Comparison of ENCODE assay signal across 27 mouse cellular contexts in genomic region chr6:89687100-89687499, GRCm38 (mm10). TPM values are rescaled to one million over a fixed set of nuclear protein-coding genes. Genes with fewer than 3 reads are reported as not detected.
DNase-seq lines count a peak whose midpoint lies in the region; ATAC-seq lines count a peak whose summit lies in the region.
"Had no signal": no experiment of that assay in that cellular context is flagged by ENCODE, and none has a peak within 500 bp of the region (broad histone marks: within the 10 kb centered on the region; RNA-seq: fewer than 3 reads in every experiment).

No protein-coding gene starts in this region.

- peak; percentile 12 for DNase-seq in kidney, adult 9 months
- no peak for DNase-seq in kidney, postnatal 10 days
- DNase-seq in kidney, postnatal 25 days = no peak
- DNase-seq in MN1 (ENCODE audit: low spot score) = peak; percentile 43
- DNase-seq in mesoderm, embryonic 11.5 days (ENCODE audit: low read depth, low spot score) = peak; percentile 6
- no peak for DNase-seq in B cell, adult 2 months
- DNase-seq: adrenal gland, postnatal 10 days; adrenal gland, postnatal 36 days; cerebellum, adult 18-20 months; cerebellum, adult 9-10 months; cerebellum, postnatal 14 days; gastrocnemius, postnatal 10 days; gastrocnemius, postnatal 36 days had no signal

- no peaks in the 10 kb centered on the region for H3K36me3 ChIP-seq in kidney, embryonic 16.5 days (ENCODE audit: insufficient read depth, low read length)
- H3K36me3 ChIP-seq: forebrain, embryonic 10.5 days; hindbrain, embryonic 12.5 days; hindbrain, embryonic 15.5 days had no signal

- H3K27me3 ChIP-seq in kidney, embryonic 16.5 days (ENCODE audit: insufficient read depth, low read length) = no peaks in the 10 kb centered on the region
- H3K27me3 ChIP-seq: forebrain, embryonic 13.5 days; hindbrain, embryonic 12.5 days; hindbrain, embryonic 15.5 days; Patski had no signal

- H3K4me2 ChIP-seq in kidney, embryonic 16.5 days (replicated peaks; ENCODE audit: low read depth, low read length) = no peak overlapping the region
- H3K4me2 ChIP-seq: forebrain, embryonic 13.5 days; heart, embryonic 11.5 days; hindbrain, embryonic 12.5 days; hindbrain, embryonic 15.5 days had no signal

- H3K9me3 ChIP-seq in kidney, embryonic 16.5 days (ENCODE audit: low read length) = no peaks in the 10 kb centered on the region
- H3K9me3 ChIP-seq: forebrain, embryonic 10.5 days; forebrain, embryonic 13.5 days; hindbrain, embryonic 12.5 days; hindbrain, embryonic 15.5 days had no signal

- no peak overlapping the region for H3K4me3 ChIP-seq in kidney, embryonic 16.5 days (ENCODE audit: low read length)
- H3K4me3 ChIP-seq: forebrain, embryonic 10.5 days; forebrain, embryonic 13.5 days; hindbrain, embryonic 12.5 days; hindbrain, embryonic 15.5 days had no signal

- H3K4me1 ChIP-seq in kidney, embryonic 16.5 days (ENCODE audit: insufficient read depth, low read length) = no peaks in the 10 kb centered on the region
- H3K4me1 ChIP-seq: forebrain, embryonic 10.5 days; forebrain, embryonic 13.5 days; hindbrain, embryonic 12.5 days; hindbrain, embryonic 15.5 days had no signal

- no peak overlapping the region for H3K27ac ChIP-seq in kidney, embryonic 16.5 days (ENCODE audit: low read length)
- H3K27ac ChIP-seq: forebrain, embryonic 10.5 days; forebrain, embryonic 13.5 days; hindbrain, embryonic 12.5 days; hindbrain, embryonic 15.5 days had no signal

- 43% methylated on average over 1 of the region's 1 CpGs for WGBS in kidney, embryonic 16.5 days

- ATAC-seq in kidney, embryonic 16.5 days (ENCODE audit: low FRiP score, low TSS enrichment) = peak; percentile 46; the same call in 1 of the 2 replicates
- ATAC-seq: CD4-positive, CD25-positive, alpha-beta regulatory T cell, adult 4 months; forebrain, embryonic 13.5 days; forebrain, embryonic 16.5 days; Patski had no signal

- H3K9ac ChIP-seq in kidney, embryonic 16.5 days (replicated peaks; ENCODE audit: low read length) = no peak overlapping the region
- H3K9ac ChIP-seq: forebrain, embryonic 13.5 days; hindbrain, embryonic 12.5 days; hindbrain, embryonic 15.5 days had no signal

RNA-seq across cellular contexts. Expression of gene Vmn1r40, which starts 20.2 kb away (rescaled TPM):
- not detected in 2 replicates for polyA plus RNA-seq in kidney, embryonic 16.5 days (2015; fragmentation: Nextera tagmentation; extraction: Ambion mirVana)
- polyA plus RNA-seq: C2C12; CD4-positive, CD25-positive, alpha-beta regulatory T cell, adult 4 months; embryonic facial prominence, embryonic 11.5 days; embryonic facial prominence, embryonic 14.5 days; forebrain, embryonic 10.5 days; forebrain, embryonic 13.5 days; forebrain, embryonic 16.5 days; heart, embryonic 11.5 days; heart, embryonic 14.5 days; heart, postnatal 0 days; hindbrain, embryonic 12.5 days; hindbrain, embryonic 15.5 days had no signal

RNA-seq across cellular contexts. Expression of gene Txnrd3, which starts 43.3 kb away (rescaled TPM):
- polyA plus RNA-seq in kidney, embryonic 16.5 days (2015; fragmentation: Nextera tagmentation; extraction: Ambion mirVana) = 15.9 and 16.9 TPM in 2 replicates

RNA-seq across cellular contexts. Expression of gene Vmn1r41, which starts 53.5 kb away (rescaled TPM):
- not detected in 2 replicates for polyA plus RNA-seq in kidney, embryonic 16.5 days (2015; fragmentation: Nextera tagmentation; extraction: Ambion mirVana)
- polyA plus RNA-seq: C2C12; CD4-positive, CD25-positive, alpha-beta regulatory T cell, adult 4 months; embryonic facial prominence, embryonic 11.5 days; embryonic facial prominence, embryonic 14.5 days; forebrain, embryonic 10.5 days; forebrain, embryonic 13.5 days; forebrain, embryonic 16.5 days; heart, embryonic 11.5 days; heart, embryonic 14.5 days; heart, postnatal 0 days; hindbrain, embryonic 12.5 days; hindbrain, embryonic 15.5 days; Patski had no signal

Comparison
In these comparisons a context has a peak if more than half of its experiments do, and no peak if none do; other contexts are left out.
1. DNase-seq: peak in kidney, adult 9 months (single experiment), MN1 (single experiment) and mesoderm, embryonic 11.5 days (single experiment); none in kidney, postnatal 10 days (single experiment), kidney, postnatal 25 days (0 of 2) and B cell, adult 2 months (0 of 2).